Mouse (Mus musculus) stomach, embryonic 14.5 days (tissue): Measurements from ENCODE around the gene Lix1. TPM values are rescaled to one million over a fixed set of nuclear protein-coding genes. Genes with fewer than 3 reads are reported as not detected.

Source experiments
- ATAC-seq: fragments of 200-750 bp; cut with Nextera tagmentation; 2 replicates; pipeline ENCODE4 v1.8.0; 2017; ENCODE audit warnings: low read depth, moderate TSS enrichment; ENCODE audit not compliant: insufficient number of reproducible peaks, insufficient read depth, low FRiP score
- H3K27ac ChIP-seq: fragments of 300-500 bp; sonication (generic); 2 replicates; pipeline ENCODE4 v1.5.1; 2014; ENCODE audit warnings: mild to moderate bottlenecking, low read length, moderate library complexity, mixed read lengths
- H3K27me3 ChIP-seq: fragments of 300-500 bp; sonication (generic); 2 replicates; pipeline ENCODE4 v1.6.1; 2014; ENCODE audit warnings: low read length, control low read depth, mixed read lengths; ENCODE audit not compliant: control insufficient read depth, insufficient read depth
- H3K36me3 ChIP-seq: fragments of 300-500 bp; sonication (generic); 2 replicates; pipeline ENCODE4 v1.6.1; 2014; ENCODE audit warnings: mild to moderate bottlenecking, control low read depth, low read length, moderate library complexity, mixed read lengths; ENCODE audit not compliant: control insufficient read depth, insufficient read depth
- H3K4me1 ChIP-seq: fragments of 300-500 bp; sonication (generic); 2 replicates; pipeline ENCODE4 v1.6.1; 2014; ENCODE audit warnings: low read length, control low read depth, mixed read lengths; ENCODE audit not compliant: control insufficient read depth, insufficient read depth
- H3K4me2 ChIP-seq: fragments of 300-500 bp; sonication (generic); replicated peaks from 2 replicates; pipeline ENCODE4 v1.6.1; 2014; ENCODE audit warnings: low read depth, low read length, control low read depth
- H3K4me3 ChIP-seq: fragments of 300-500 bp; sonication (generic); 2 replicates; pipeline ENCODE4 v1.5.1; 2014; ENCODE audit warnings: low read depth, low read length, control low read depth
- H3K9ac ChIP-seq: fragments of 300-500 bp; sonication (generic); replicated peaks from 2 replicates; pipeline ENCODE4 v1.6.1; 2014; ENCODE audit warnings: low read depth, mild to moderate bottlenecking, control low read depth, low read length, moderate library complexity, mixed read lengths
- H3K9me3 ChIP-seq: fragments of 300-500 bp; sonication (generic); 2 replicates; pipeline ENCODE4 v1.6.1; 2016; ENCODE audit warnings: low read depth, low read length, control low read depth; ENCODE audit not compliant: control insufficient read depth
- WGBS: fragments of 180-500 bp; shearing (Covaris S2); extraction: QIAGEN DNeasy Blood & Tissue Kit; methylation state at CpG from one replicate; pipeline ENCODE4 v1.1.7; 2014; 5-methylcytosine and 5-hydroxymethylcytosine counted together
- polyA plus RNA-seq: library from polyadenylated mRNA; unstranded; fragments of >200 nt; fragmentation: Nextera tagmentation; extraction: Ambion mirVana; gene quantifications from 2 replicates; pipeline ENCODE4 v1.2.1, GENCODE M21; 2014

The Lix1 gene
- polyA plus RNA-seq, 1 experiment from 2014 or later: 7.9 TPM

- Histone ChIP-seq H3K4me2 (no peak overlapping the region), H3K27me3 (no peaks in the 10 kb centered on the region), H3K9me3 (no peaks in the 10 kb centered on the region), H3K36me3 (peaks cover 26% of the 10 kb centered on the region), H3K9ac (no peak overlapping the region), H3K27ac (no peak overlapping the region), H3K4me1 (no peaks in the 10 kb centered on the region), H3K4me3 (no peak overlapping the region)
- ATAC-seq: no peak
- WGBS: 67% methylated on average over 7 of the region's 7 CpGs
Observed at GRCm38 (mm10) chr17:17392863-17393262, 9.6 kb upstream of the Lix1 start.

GRCm38 (mm10) chr17:17393300-17393699 is 9.2 kb upstream of the Lix1 start:
- no peak for ATAC-seq
- H3K27ac ChIP-seq: no peak overlapping the region
- H3K4me3 ChIP-seq: no peak overlapping the region
- H3K9me3 ChIP-seq: no peaks in the 10 kb centered on the region
- no peaks in the 10 kb centered on the region for H3K4me1 ChIP-seq
- no peak overlapping the region for H3K4me2 ChIP-seq
- H3K27me3 ChIP-seq: no peaks in the 10 kb centered on the region
- peaks cover 26% of the 10 kb centered on the region for H3K36me3 ChIP-seq
- H3K9ac ChIP-seq: no peak overlapping the region
- 89% methylated on average over 6 of the region's 6 CpGs for whole genome bisulfite sequencing

GRCm38 (mm10) chr17:17394336-17394735 is 8.1 kb upstream of the Lix1 start:
- H3K27ac ChIP-seq: no peak overlapping the region
- no peak; the same call in 1 of the 2 replicates for ATAC-seq
- WGBS: 33% methylated on average over 4 of the region's 4 CpGs

GRCm38 (mm10) chr17:17396869-17397268 is 5.6 kb upstream of the Lix1 start:
- WGBS: 65% methylated on average over 1 of the region's 1 CpGs
- Histone ChIP-seq H3K4me1 (no peaks in the 10 kb centered on the region), H3K4me2 (no peak overlapping the region), H3K4me3 (no peak overlapping the region), H3K27me3 (no peaks in the 10 kb centered on the region), H3K9me3 (no peaks in the 10 kb centered on the region), H3K9ac (no peak overlapping the region), H3K36me3 (peaks cover 13% of the 10 kb centered on the region), H3K27ac (no peak overlapping the region)
- ATAC-seq: no peak

More at GRCm38 (mm10) chr17:17394336-17394735, 8.1 kb upstream of the Lix1 start:
- Histone ChIP-seq H3K4me3 (no peak overlapping the region), H3K4me1 (no peaks in the 10 kb centered on the region), H3K36me3 (peaks cover 26% of the 10 kb centered on the region), H3K27me3 (no peaks in the 10 kb centered on the region), H3K9ac (no peak overlapping the region), H3K9me3 (no peaks in the 10 kb centered on the region), H3K4me2 (no peak overlapping the region)

GRCm38 (mm10) chr17:17398664-17399063 is 3.8 kb upstream of the Lix1 start:
- Histone ChIP-seq H3K27me3 (no peaks in the 10 kb centered on the region), H3K27ac (no peak overlapping the region), H3K4me1 (no peaks in the 10 kb centered on the region), H3K4me3 (no peak overlapping the region), H3K9me3 (no peaks in the 10 kb centered on the region), H3K36me3 (peaks cover 6% of the 10 kb centered on the region; the same call in 1 of the 2 replicates), H3K4me2 (no peak overlapping the region), H3K9ac (no peak overlapping the region)
- WGBS: 81% methylated on average over 2 of the region's 2 CpGs
- ATAC-seq: no peak

GRCm38 (mm10) chr17:17403038-17403437 is 566 bp downstream of the Lix1 start:
- Histone ChIP-seq H3K4me3 (no peak overlapping the region), H3K36me3 (no peaks in the 10 kb centered on the region), H3K9me3 (no peaks in the 10 kb centered on the region), H3K4me2 (peak overlapping the region; percentile 25; the same call in 1 of the 2 replicates), H3K4me1 (no peaks in the 10 kb centered on the region), H3K9ac (no peak overlapping the region), H3K27me3 (no peaks in the 10 kb centered on the region), H3K27ac (0 out of 2 replicates have a peak overlapping the region, but pooled peaks have one; percentile 17)
- 19% methylated on average over 5 of the region's 5 CpGs for WGBS
- no peak for ATAC-seq

- H3K9ac ChIP-seq: no peak overlapping the region
- H3K9me3 ChIP-seq: no peaks in the 10 kb centered on the region
- no peak overlapping the region for H3K27ac ChIP-seq
- no peaks in the 10 kb centered on the region for H3K27me3 ChIP-seq
- H3K36me3 ChIP-seq: no peaks in the 10 kb centered on the region
- no peak for ATAC-seq
- 26% methylated on average over 3 of the region's 3 CpGs for WGBS
- no peaks in the 10 kb centered on the region for H3K4me1 ChIP-seq
- H3K4me3 ChIP-seq: no peak overlapping the region
- no peak overlapping the region for H3K4me2 ChIP-seq
Observed at GRCm38 (mm10) chr17:17403578-17404112, 1.2 kb downstream of the Lix1 start.

- Histone ChIP-seq H3K27me3 (no peaks in the 10 kb centered on the region), H3K36me3 (no peaks in the 10 kb centered on the region), H3K4me2 (no peak overlapping the region), H3K4me1 (0 out of 2 replicates have a peak, but pooled peaks cover 3% of the 10 kb centered on the region), H3K9me3 (no peaks in the 10 kb centered on the region), H3K9ac (no peak overlapping the region), H3K4me3 (no peak overlapping the region), H3K27ac (no peak overlapping the region)
- no peak for ATAC-seq
- 51% methylated on average over 8 of the region's 8 CpGs for WGBS
Observed at GRCm38 (mm10) chr17:17404811-17405544, 2.5 kb downstream of the Lix1 start.
